11 mouse cellular contexts compared by ENCODE assay signal in genomic region chr10:81366477-81367206, GRCm38 (mm10). TPM values are rescaled to one million over a fixed set of nuclear protein-coding genes. Genes with fewer than 3 reads are reported as not detected.
DNase-seq lines count a peak whose midpoint lies in the region; ATAC-seq and TF ChIP-seq lines count a peak whose summit lies in the region.
"Had no signal": no experiment of that assay in that cellular context is flagged by ENCODE, and none has a peak within 500 bp of the region (broad histone marks: within the 10 kb centered on the region; RNA-seq: fewer than 3 reads in every experiment).

No protein-coding gene starts in this region.

- no peaks in the 10 kb centered on the region for H3K27me3 ChIP-seq in MEL (ENCODE audit: control insufficient read depth in 1 of 2, insufficient read depth in 2 of 2, low read length in 2 of 2)
- no peaks in the 10 kb centered on the region for H3K27me3 ChIP-seq in liver, embryonic 14.5 days (ENCODE audit: control insufficient read depth, insufficient read depth, low read length)

- no peaks in the 10 kb centered on the region for H3K9me3 ChIP-seq in MEL (replicated peaks; ENCODE audit: insufficient read depth, low read length)
- no peaks in the 10 kb centered on the region for H3K9me3 ChIP-seq in liver, embryonic 14.5 days (ENCODE audit: control insufficient read depth, low read length)
- H3K9me3 ChIP-seq: neural tube, embryonic 15.5 days had no signal

- H3K9ac ChIP-seq in MEL (ENCODE audit: control insufficient read depth, low read depth, low read length, poor library complexity, severe bottlenecking) = no peak overlapping the region
- H3K9ac ChIP-seq in liver, embryonic 14.5 days (replicated peaks) = no peak overlapping the region
- H3K9ac ChIP-seq: neural tube, embryonic 15.5 days had no signal

- intact Hi-C loops in left cerebral cortex, adult 2 months (cut with DNase I) = no loop called here

- DNase-seq in kidney, postnatal 36 days = peak; percentile 46 to 49
- DNase-seq in kidney, adult 8-10 months = no peak
- peak; percentile 53 for DNase-seq in MEL (ENCODE audit: low read depth, low spot score)
- DNase-seq in liver, embryonic 14.5 days (ENCODE audit: low read depth in 3 of 3, low spot score in 3 of 3) = no peak
- no peak for DNase-seq in left cerebral cortex, adult 2 months (ENCODE audit: extremely low spot score in 1 of 2, low spot score in 2 of 2)
- DNase-seq in cerebellum, postnatal 4 days (ENCODE audit: low spot score in 2 of 2) = no peak
- DNase-seq: adrenal gland, adult 8-10 months had no signal

- ATAC-seq in liver, embryonic 14.5 days (ENCODE audit: insufficient read depth) = no peak
- no peak for ATAC-seq in frontal cortex, adult (ENCODE audit: low TSS enrichment)

- peaks cover 0 to 5% of the 10 kb centered on the region in 2 experiments; a peak in 1 of 4 replicates for H3K4me1 ChIP-seq in MEL (ENCODE audit: control insufficient read depth in 1 of 2, insufficient read depth in 2 of 2, low read length in 2 of 2)
- no peaks in the 10 kb centered on the region for H3K4me1 ChIP-seq in cortical plate, adult 2 months (ENCODE audit: control insufficient read depth, insufficient read depth, low read length)
- H3K4me1 ChIP-seq in liver, embryonic 14.5 days (replicated peaks; ENCODE audit: control insufficient read depth in 2 of 2, insufficient read depth in 2 of 2, low read length in 1 of 2) = peaks cover 28 to 38% of the 10 kb centered on the region in 2 experiments

- H3K79me2 ChIP-seq in MEL (ENCODE audit: control insufficient read depth, insufficient read depth, low read length, poor library complexity) = no peaks in the 10 kb centered on the region

- no peak overlapping the region for H3K4me3 ChIP-seq in MEL (ENCODE audit: control insufficient read depth in 1 of 2, insufficient read depth in 1 of 2, low read depth in 2 of 2, low read length in 2 of 2)
- H3K4me3 ChIP-seq in cortical plate, adult 2 months (ENCODE audit: insufficient read depth, low read length) = no peak overlapping the region
- no peak overlapping the region for H3K4me3 ChIP-seq in liver, embryonic 14.5 days (ENCODE audit: insufficient read depth in 1 of 2, low read depth in 2 of 2, low read length in 2 of 2)
- no peak overlapping the region for H3K4me3 ChIP-seq in left cerebral cortex, adult 2 months
- H3K4me3 ChIP-seq: neural tube, embryonic 15.5 days had no signal

- no peak for TF ChIP-seq CTCF in MEL (IDR thresholded peaks at IDR 0.05 in 2 of 3, conservative IDR thresholded peaks at IDR 0.05 in 1 of 3; ENCODE audit: control insufficient read depth in 1 of 3, insufficient read depth in 1 of 3, low read depth in 2 of 3, low read length in 3 of 3, poor library complexity in 1 of 3, severe bottlenecking in 1 of 3)
- TF ChIP-seq CTCF in cortical plate, adult 2 months (IDR thresholded peaks at IDR 0.05; ENCODE audit: extremely low read depth, insufficient read depth, low read length) = no peak
- TF ChIP-seq CTCF in liver, embryonic 14.5 days (IDR thresholded peaks at IDR 0.05; ENCODE audit: low read depth) = no peak
- TF ChIP-seq CTCF in left cerebral cortex, adult 2 months (IDR thresholded peaks at IDR 0.05) = no peak

- H3K27ac ChIP-seq in MEL (ENCODE audit: control insufficient read depth, low read depth, low read length) = no peak overlapping the region
- no peak overlapping the region for H3K27ac ChIP-seq in cortical plate, adult 2 months (ENCODE audit: insufficient read depth, low read length)
- H3K27ac ChIP-seq in liver, embryonic 14.5 days = peak overlapping the region; percentile 34
- H3K27ac ChIP-seq in left cerebral cortex, adult 2 months = no peak overlapping the region
- H3K27ac ChIP-seq: neural tube, embryonic 15.5 days had no signal

- WGBS in liver, embryonic 14.5 days (ENCODE audit: insufficient replicate concordance) = 67% methylated on average over 6 of the region's 6 CpGs

- TF ChIP-seq EP300 in MEL (IDR thresholded peaks at IDR 0.05; ENCODE audit: low read depth in 1 of 2, low read length in 2 of 2) = no peak
- TF ChIP-seq EP300 in liver, embryonic 14.5 days (IDR thresholded peaks at IDR 0.05; ENCODE audit: low read depth) = peak; percentile 21; the same call in 1 of the 2 replicates

- peak; percentile 9 to 19; a peak in 1 of 4 replicates for TF ChIP-seq POLR2A in MEL (IDR thresholded peaks at IDR 0.05; ENCODE audit: control insufficient read depth in 1 of 2, insufficient read depth in 1 of 2, low read depth in 1 of 2, low read length in 2 of 2, poor library complexity in 1 of 2)
- TF ChIP-seq POLR2A in cortical plate, adult 2 months (IDR thresholded peaks at IDR 0.05; ENCODE audit: extremely low read depth, insufficient read depth, low read length) = 0 out of 2 replicates have a peak, but pooled peaks have one; percentile 15

- H3K4me2 ChIP-seq in liver, embryonic 14.5 days (ENCODE audit: low read depth) = no peak overlapping the region
- H3K4me2 ChIP-seq: neural tube, embryonic 15.5 days had no signal

- no peak for TF ChIP-seq RAD21 in MEL (IDR thresholded peaks at IDR 0.05; ENCODE audit: low read depth, low read length)

- 0 out of 4 replicates have a peak, but pooled peaks cover 0 to 3% of the 10 kb centered on the region in 2 experiments for H3K36me3 ChIP-seq in MEL (ENCODE audit: control insufficient read depth in 1 of 2, insufficient read depth in 2 of 2, low read length in 2 of 2)
- H3K36me3 ChIP-seq in liver, embryonic 14.5 days (replicated peaks; ENCODE audit: control insufficient read depth, insufficient read depth, low read depth) = peaks cover 72% of the 10 kb centered on the region

TF ChIP-seq in MEL, 35 proteins besides CTCF, POLR2A, EP300 and RAD21:
- TF ChIP-seq POLR2AphosphoS2 (IDR thresholded peaks at IDR 0.05; ENCODE audit: low read length) = peak; percentile 69
- no peak for TF ChIP-seq JUND (IDR thresholded peaks at IDR 0.05; ENCODE audit: low read depth, low read length)
- no peak for TF ChIP-seq MAX (IDR thresholded peaks at IDR 0.05; ENCODE audit: low read length)
- TF ChIP-seq SMC3 (IDR thresholded peaks at IDR 0.05; ENCODE audit: low read depth, low read length) = peak; percentile 8
- no peak for TF ChIP-seq MXI1 (IDR thresholded peaks at IDR 0.05; ENCODE audit: low read depth, low read length)
- no peak for TF ChIP-seq MYB (IDR thresholded peaks at IDR 0.05; ENCODE audit: low read depth, low read length)
- TF ChIP-seq MAZ (IDR thresholded peaks at IDR 0.05; ENCODE audit: low read depth, low read length) = no peak; the same call in 1 of the 2 replicates
- TF ChIP-seq ZMIZ1 (IDR thresholded peaks at IDR 0.05; ENCODE audit: low read depth, low read length) = peak; percentile 31; the same call in 1 of the 2 replicates
- TF ChIP-seq CHD2 (IDR thresholded peaks at IDR 0.05; ENCODE audit: low read length) = peak; percentile 5; the same call in 1 of the 2 replicates
- peak; percentile 85; the same call in 1 of the 2 replicates for TF ChIP-seq POLR2AphosphoS5 (IDR thresholded peaks at IDR 0.05; ENCODE audit: borderline replicate concordance, low read depth, low read length)

RNA-seq across cellular contexts. Expression of gene 4930404N11Rik, which starts 1.0 kb away (rescaled TPM):
- 6.7 and 12.1 TPM in 2 replicates for total RNA-seq in MEL (2012; rRNA removed)
- polyA plus RNA-seq in MEL (2012; ENCODE audit: insufficient read depth in 1 of 2, insufficient read length in 2 of 2, low read depth in 1 of 2, low replicate concordance in 2 of 2, missing spikeins in 1 of 2) = 1 to 10 TPM in 1 of 2 experiments, not detected in 1; 3.1 TPM
- 0.45 and 0.52 TPM in 2 replicates for polyA plus RNA-seq in cortical plate, adult 2 months (2012; rRNA removed)
- polyA plus RNA-seq in liver, embryonic 14.5 days (2012; rRNA removed) = 0.55 and 0.78 TPM in 2 replicates
- polyA plus RNA-seq in liver, embryonic 14.5 days (2014; fragmentation: Nextera tagmentation; extraction: Ambion mirVana) = 0.44 and 0.60 TPM in 2 replicates
- total RNA-seq in left cerebral cortex, adult 2 months (2021) = 1 to 10 TPM in 1 of 2 experiments, under 1 TPM in 1; 1.00 to 1.3 TPM
- polyA plus RNA-seq: embryonic facial prominence, embryonic 11.5 days had no signal

RNA-seq across cellular contexts. Expression of gene Mfsd12, which starts 9.4 kb away (rescaled TPM):
- total RNA-seq in MEL (2012; rRNA removed) = 17.9 and 29.0 TPM in 2 replicates
- polyA plus RNA-seq in MEL (2012; ENCODE audit: insufficient read depth in 1 of 2, insufficient read length in 2 of 2, low read depth in 1 of 2, low replicate concordance in 2 of 2, missing spikeins in 1 of 2) = 10 to 100 TPM in 1 of 2 experiments, not detected in 1; 22.5 TPM
- polyA plus RNA-seq in cortical plate, adult 2 months (2012; rRNA removed) = 30.1 and 30.8 TPM in 2 replicates
- 8.4 and 9.3 TPM in 2 replicates for polyA plus RNA-seq in liver, embryonic 14.5 days (2012; rRNA removed)
- 6.1 and 8.3 TPM in 2 replicates for polyA plus RNA-seq in liver, embryonic 14.5 days (2014; fragmentation: Nextera tagmentation; extraction: Ambion mirVana)
- total RNA-seq in left cerebral cortex, adult 2 months (2021) = 10 to 100 TPM; 38.2 to 40.2 TPM

RNA-seq across cellular contexts. Expression of gene Fzr1, which starts 11.7 kb away (rescaled TPM):
- total RNA-seq in MEL (2012; rRNA removed) = 20.7 and 24.7 TPM in 2 replicates
- 100 to 1,000 TPM in 1 of 2 experiments, not detected in 1; 115 TPM for polyA plus RNA-seq in MEL (2012; ENCODE audit: insufficient read depth in 1 of 2, insufficient read length in 2 of 2, low read depth in 1 of 2, low replicate concordance in 2 of 2, missing spikeins in 1 of 2)
- 75.5 and 76.0 TPM in 2 replicates for polyA plus RNA-seq in cortical plate, adult 2 months (2012; rRNA removed)
- 73.1 and 86.2 TPM in 2 replicates for polyA plus RNA-seq in liver, embryonic 14.5 days (2012; rRNA removed)
- polyA plus RNA-seq in liver, embryonic 14.5 days (2014; fragmentation: Nextera tagmentation; extraction: Ambion mirVana) = 80.5 and 85.2 TPM in 2 replicates
- 10 to 100 TPM; 69.1 to 70.6 TPM for total RNA-seq in left cerebral cortex, adult 2 months (2021)

RNA-seq across cellular contexts. Expression of gene Hmg20b, which starts 16.4 kb away (rescaled TPM):
- 22.8 and 27.0 TPM in 2 replicates for total RNA-seq in MEL (2012; rRNA removed)
- 10 to 100 TPM in 1 of 2 experiments, not detected in 1; 92.7 TPM for polyA plus RNA-seq in MEL (2012; ENCODE audit: insufficient read depth in 1 of 2, insufficient read length in 2 of 2, low read depth in 1 of 2, low replicate concordance in 2 of 2, missing spikeins in 1 of 2)
- polyA plus RNA-seq in cortical plate, adult 2 months (2012; rRNA removed) = 34.4 and 36.3 TPM in 2 replicates
- 20.6 and 24.9 TPM in 2 replicates for polyA plus RNA-seq in liver, embryonic 14.5 days (2012; rRNA removed)
- 20.3 and 23.7 TPM in 2 replicates for polyA plus RNA-seq in liver, embryonic 14.5 days (2014; fragmentation: Nextera tagmentation; extraction: Ambion mirVana)
- 10 to 100 TPM; 27.3 to 29.5 TPM for total RNA-seq in left cerebral cortex, adult 2 months (2021)

RNA-seq across cellular contexts. Expression of gene Dohh, which starts 17.6 kb away (rescaled TPM):
- total RNA-seq in MEL (2012; rRNA removed) = 153 and 157 TPM in 2 replicates
- polyA plus RNA-seq in MEL (2012; ENCODE audit: insufficient read depth in 1 of 2, insufficient read length in 2 of 2, low read depth in 1 of 2, low replicate concordance in 2 of 2, missing spikeins in 1 of 2) = 100 to 1,000 TPM in 1 of 2 experiments, not detected in 1; 145 TPM
- polyA plus RNA-seq in cortical plate, adult 2 months (2012; rRNA removed) = 106 and 108 TPM in 2 replicates
- polyA plus RNA-seq in liver, embryonic 14.5 days (2012; rRNA removed) = 29.8 and 32.2 TPM in 2 replicates
- polyA plus RNA-seq in liver, embryonic 14.5 days (2014; fragmentation: Nextera tagmentation; extraction: Ambion mirVana) = 35.0 and 39.7 TPM in 2 replicates
- total RNA-seq in left cerebral cortex, adult 2 months (2021) = 10 to 100 TPM; 87.1 to 95.1 TPM

Comparison
In these comparisons a context has a peak if more than half of its experiments do, and no peak if none do; other contexts are left out.
1. DNase-seq: peak in kidney, postnatal 36 days (2 of 2) and MEL (single experiment); none in kidney, adult 8-10 months (0 of 2), liver, embryonic 14.5 days (0 of 3), left cerebral cortex, adult 2 months (0 of 2) and cerebellum, postnatal 4 days (0 of 2).